Mouse (Mus musculus) cerebellum, postnatal 25 days (tissue): ENCODE results near the gene Usf1.

ENCODE experiments used
- DNase-seq, 2 experiments: peaks; one replicate each; pipeline ENCODE4 v3.0.0; 2021; ENCODE audit warnings: mixed read lengths in 2 of 2

Gene Usf1

DNA sequence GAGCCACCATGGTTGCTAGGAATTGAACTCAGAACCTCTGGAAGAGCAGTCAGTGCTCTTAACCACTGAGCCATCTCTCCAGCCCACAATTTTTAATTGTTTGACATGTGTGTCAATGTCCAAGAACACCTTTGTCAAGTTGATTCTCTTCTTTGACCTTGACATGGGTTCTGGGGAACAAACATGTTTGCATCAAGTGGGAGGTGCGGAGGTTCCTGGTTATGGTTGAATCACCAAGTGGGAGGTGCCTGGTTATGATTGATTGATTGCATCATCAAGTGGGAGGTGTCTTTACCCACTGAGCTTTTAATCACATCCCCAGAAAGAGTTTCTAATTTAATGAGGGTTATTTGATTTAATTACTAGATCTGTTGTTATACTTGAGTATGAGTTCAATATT is 46.5 kb downstream of the Usf1 start:
- no peak for DNase-seq

GRCm38 (mm10) chr1:171459791-171460190 is 48.7 kb downstream of the Usf1 start:
- no peak for DNase-seq

DNA sequence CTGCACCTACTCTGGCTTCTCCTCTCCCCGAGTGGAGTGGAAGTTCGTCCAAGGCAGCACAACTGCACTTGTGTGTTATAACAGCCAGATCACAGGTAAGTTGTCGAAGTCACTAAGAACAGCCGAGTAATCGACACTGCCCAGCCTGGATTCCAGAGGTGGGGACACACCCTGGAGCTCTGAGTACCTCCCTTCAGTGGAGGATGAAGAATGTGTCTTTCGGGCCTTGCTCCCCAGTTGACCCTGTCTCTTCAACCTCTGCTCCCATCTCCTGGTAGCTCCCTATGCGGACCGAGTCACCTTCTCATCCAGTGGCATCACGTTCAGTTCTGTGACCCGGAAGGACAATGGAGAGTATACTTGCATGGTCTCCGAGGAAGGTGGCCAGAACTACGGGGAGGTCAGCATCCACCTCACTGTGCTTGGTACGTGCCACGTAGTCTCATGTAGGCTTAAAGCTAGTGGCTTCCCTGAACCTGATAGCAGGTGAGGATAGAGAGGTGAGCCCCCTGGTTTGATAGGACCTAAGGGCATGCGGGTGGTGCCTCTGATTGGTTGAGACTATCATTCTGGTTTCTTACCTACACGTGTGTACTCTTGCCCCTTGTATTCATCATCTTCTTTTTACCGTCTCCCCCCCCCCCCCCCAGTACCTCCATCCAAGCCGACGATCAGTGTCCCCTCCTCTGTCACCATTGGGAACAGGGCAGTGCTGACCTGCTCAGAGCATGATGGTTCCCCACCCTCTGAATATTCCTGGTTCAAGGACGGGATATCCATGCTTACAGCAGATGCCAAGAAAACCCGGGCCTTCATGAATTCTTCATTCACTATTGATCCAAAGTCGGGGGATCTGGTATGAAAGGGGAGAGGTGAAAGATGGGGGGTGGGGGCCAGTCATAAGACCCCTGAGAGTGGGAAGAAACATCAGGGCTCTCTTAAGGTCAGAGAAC is 49.7 kb downstream of the Usf1 start:
- no peak for DNase-seq

DNA sequence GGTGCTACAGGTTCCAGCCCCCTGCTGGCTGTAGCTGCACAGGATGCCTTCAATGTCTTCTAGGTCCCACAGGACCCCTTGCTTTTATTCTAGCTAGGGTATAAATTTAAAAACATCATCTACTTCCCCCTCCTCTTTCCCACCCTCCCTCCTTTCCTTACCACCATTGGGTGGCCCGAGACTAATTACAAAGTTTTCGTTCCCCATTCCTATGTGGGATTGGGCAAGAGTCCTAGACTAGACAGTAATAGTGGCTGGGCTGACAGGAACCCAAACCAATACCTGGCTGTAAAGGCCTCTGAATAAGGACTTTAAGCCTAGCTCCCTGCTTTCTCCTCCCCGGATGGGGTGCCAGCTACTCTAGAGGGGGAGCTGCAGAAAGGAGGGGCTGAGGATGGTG is 52.0 kb downstream of the Usf1 start:
- DNase-seq, result no peak

- DNase-seq, result no peak
These were observed 54.8 kb downstream of the Usf1 start for GRCm38 (mm10) chr1:171465749-171466412.

DNA sequence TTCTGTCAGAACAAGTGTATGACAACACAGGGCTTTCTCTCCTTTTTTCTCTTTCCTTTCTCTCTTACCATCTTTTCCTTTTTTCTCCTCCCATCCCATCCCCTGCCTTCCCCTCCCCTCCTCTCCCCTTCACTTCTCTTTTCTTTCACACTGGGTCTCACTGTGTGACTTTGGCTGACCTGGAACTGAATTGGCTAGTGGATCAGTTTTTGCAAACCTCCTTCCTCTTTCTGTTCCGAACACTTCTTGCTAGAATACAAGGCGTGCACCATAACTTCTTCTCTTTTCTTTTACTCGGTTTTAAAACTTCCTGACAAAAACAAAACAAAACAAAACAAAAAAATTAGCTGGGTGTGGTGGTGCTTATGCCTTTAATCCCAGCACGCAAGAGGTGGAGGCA is 55.5 kb downstream of the Usf1 start:
- DNase-seq, result no peak
